Mouse (Mus musculus): ENCODE results near the gene Uchl4. TPM values are rescaled to one million over a fixed set of nuclear protein-coding genes. Genes with fewer than 3 reads are reported as not detected.

The Uchl4 gene
- polyA plus RNA-seq, 1 experiment from 2014 or later, result 1.7 TPM

DNA sequence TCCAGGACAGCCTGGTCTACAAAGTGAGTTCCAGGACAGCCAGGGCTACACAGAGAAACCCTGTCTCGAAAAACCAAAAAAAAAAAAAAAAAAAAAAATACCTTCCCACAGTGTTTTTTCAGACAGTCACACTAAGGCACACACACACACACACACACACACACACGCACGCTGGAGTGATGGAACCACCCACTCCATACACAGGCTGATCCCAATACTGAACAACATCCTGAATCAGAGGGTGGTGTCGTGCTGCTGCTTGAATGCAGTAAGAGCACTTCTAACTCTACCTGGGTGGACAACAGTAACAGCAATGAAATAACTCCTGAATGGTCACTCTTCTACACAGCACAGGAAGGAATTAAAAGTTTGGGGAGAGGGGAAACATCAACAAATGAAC, 13.5 kb upstream of the Uchl4 start:
- Histone ChIP-seq H3K27me3 (ENCODE audit: control insufficient read depth, insufficient read depth, low read length) (no peaks in the 10 kb centered on the region), H3K36me3 (ENCODE audit: control insufficient read depth, insufficient read depth, low read length) (peaks cover 2% of the 10 kb centered on the region; the same call in 1 of the 2 replicates), H3K27ac (ENCODE audit: low read depth, low read length) (no peak overlapping the region), H3K4me3 (ENCODE audit: low read depth, low read length) (no peak overlapping the region), H3K4me2 (ENCODE audit: low read depth) (no peak overlapping the region), H3K9ac (ENCODE audit: low read length) (no peak overlapping the region), H3K9me3 (ENCODE audit: control insufficient read depth, low read length) (no peaks in the 10 kb centered on the region), H3K4me1 (ENCODE audit: control insufficient read depth, insufficient read depth, low read length) (no peaks in the 10 kb centered on the region)
- DNase-seq (ENCODE audit: low spot score), result no peak
- WGBS, result 79% methylated on average over 4 of the region's 4 CpGs
- ATAC-seq (ENCODE audit: insufficient read depth, low FRiP score, low TSS enrichment), result no peak

DNA sequence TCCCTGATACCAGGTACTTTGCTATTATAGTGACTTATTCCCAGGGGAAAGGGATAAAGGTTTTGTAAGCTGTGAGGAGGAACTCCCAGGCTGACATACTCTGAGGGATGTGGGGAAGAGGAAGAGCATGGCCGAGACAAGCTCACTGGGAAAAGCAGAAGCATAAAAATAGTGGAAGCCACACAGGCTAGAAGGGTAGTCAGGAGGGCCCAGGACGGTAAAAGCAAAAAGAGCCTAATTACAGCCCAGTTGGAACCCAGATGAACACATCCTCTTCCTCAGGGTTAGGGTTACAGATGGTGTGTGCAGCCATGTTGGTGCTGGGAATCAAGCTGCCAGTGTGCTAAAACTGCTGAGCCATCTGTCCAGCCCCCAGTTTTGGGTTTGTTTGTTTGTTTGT, 12.9 kb upstream of the Uchl4 start:
- 47% methylated on average over 2 of the region's 2 CpGs for WGBS

DNA sequence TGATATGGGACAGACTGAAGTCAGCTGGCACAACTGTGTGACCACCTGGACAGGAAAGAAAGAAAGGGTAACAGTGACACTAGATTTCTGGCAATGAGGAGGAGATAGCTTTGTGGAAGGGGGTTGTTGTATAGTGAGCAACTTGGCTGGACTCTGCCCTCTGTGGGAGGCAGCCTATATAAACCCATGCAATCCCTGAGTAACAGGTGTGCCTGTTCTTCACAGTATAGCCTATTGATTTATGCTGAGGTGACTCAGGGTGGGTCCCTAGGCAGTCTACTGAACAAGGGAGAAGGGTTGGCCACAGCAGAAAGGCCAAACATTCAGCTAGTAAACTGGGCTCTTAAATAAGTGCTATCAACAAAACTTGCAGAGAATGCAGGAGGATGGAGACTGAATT, 9.2 kb upstream of the Uchl4 start:
- Histone ChIP-seq H3K27me3 (ENCODE audit: control insufficient read depth, insufficient read depth, low read length) (no peaks in the 10 kb centered on the region), H3K4me3 (ENCODE audit: low read depth, low read length) (no peak overlapping the region), H3K27ac (ENCODE audit: low read depth, low read length) (no peak overlapping the region), H3K4me2 (ENCODE audit: low read depth) (no peak overlapping the region), H3K9ac (ENCODE audit: low read length) (no peak overlapping the region), H3K36me3 (ENCODE audit: control insufficient read depth, insufficient read depth, low read length) (peaks cover 2% of the 10 kb centered on the region; the same call in 1 of the 2 replicates), H3K4me1 (ENCODE audit: control insufficient read depth, insufficient read depth, low read length) (no peaks in the 10 kb centered on the region; the same call in 1 of the 2 replicates), H3K9me3 (ENCODE audit: control insufficient read depth, low read length) (no peaks in the 10 kb centered on the region)
- ATAC-seq (ENCODE audit: insufficient read depth, low FRiP score, low TSS enrichment) (no peak), DNase-seq (ENCODE audit: low spot score) (no peak)

More for the DNA sequence above, 12.9 kb upstream of the Uchl4 start:
- H3K36me3 ChIP-seq (ENCODE audit: control insufficient read depth, insufficient read depth, low read length), result peaks cover 2% of the 10 kb centered on the region; the same call in 1 of the 2 replicates
- no peak overlapping the region for H3K4me3 ChIP-seq (ENCODE audit: low read depth, low read length)
- no peaks in the 10 kb centered on the region for H3K4me1 ChIP-seq (ENCODE audit: control insufficient read depth, insufficient read depth, low read length)
- ATAC-seq (ENCODE audit: insufficient read depth, low FRiP score, low TSS enrichment), result no peak
- no peak overlapping the region for H3K27ac ChIP-seq (ENCODE audit: low read depth, low read length)
- DNase-seq (ENCODE audit: low spot score), result no peak
- H3K9me3 ChIP-seq (ENCODE audit: control insufficient read depth, low read length), result no peaks in the 10 kb centered on the region
- H3K9ac ChIP-seq (ENCODE audit: low read length), result no peak overlapping the region
- H3K4me2 ChIP-seq (ENCODE audit: low read depth), result no peak overlapping the region
- H3K27me3 ChIP-seq (ENCODE audit: control insufficient read depth, insufficient read depth, low read length), result no peaks in the 10 kb centered on the region

DNA sequence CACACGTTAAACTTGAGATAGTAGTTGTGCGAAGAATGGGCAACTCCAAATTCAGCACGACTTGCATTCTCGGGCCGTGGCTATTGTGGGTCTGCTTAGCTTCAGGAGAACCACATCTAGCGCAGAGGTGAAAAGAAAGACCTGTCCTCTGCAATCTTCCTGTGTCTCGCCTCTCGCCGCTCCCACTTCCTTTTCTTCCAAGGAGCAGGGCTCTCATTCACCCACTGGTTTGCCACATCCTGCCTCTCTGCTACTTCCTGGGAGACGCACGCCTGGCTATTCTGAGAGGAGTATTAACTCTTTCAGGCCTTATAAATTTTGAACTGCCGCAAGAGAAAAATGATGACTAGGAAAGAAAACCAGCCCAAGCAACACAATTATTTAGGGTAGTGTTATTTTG, 7.3 kb upstream of the Uchl4 start:
- H3K27me3 ChIP-seq (ENCODE audit: control insufficient read depth, insufficient read depth, low read length), result no peaks in the 10 kb centered on the region
- no peak for DNase-seq (ENCODE audit: low spot score)
- H3K36me3 ChIP-seq (ENCODE audit: control insufficient read depth, insufficient read depth, low read length), result peaks cover 2% of the 10 kb centered on the region; the same call in 1 of the 2 replicates
- no peak for ATAC-seq (ENCODE audit: insufficient read depth, low FRiP score, low TSS enrichment)
- no peak overlapping the region for H3K27ac ChIP-seq (ENCODE audit: low read depth, low read length)
- no peaks in the 10 kb centered on the region for H3K9me3 ChIP-seq (ENCODE audit: control insufficient read depth, low read length)
- no peak overlapping the region for H3K9ac ChIP-seq (ENCODE audit: low read length)
- no peak overlapping the region for H3K4me3 ChIP-seq (ENCODE audit: low read depth, low read length)
- 86% methylated on average over 12 of the region's 12 CpGs for WGBS
- no peak overlapping the region for H3K4me2 ChIP-seq (ENCODE audit: low read depth)
- H3K4me1 ChIP-seq (ENCODE audit: control insufficient read depth, insufficient read depth, low read length), result peaks cover 9% of the 10 kb centered on the region; the same call in 1 of the 2 replicates

DNA sequence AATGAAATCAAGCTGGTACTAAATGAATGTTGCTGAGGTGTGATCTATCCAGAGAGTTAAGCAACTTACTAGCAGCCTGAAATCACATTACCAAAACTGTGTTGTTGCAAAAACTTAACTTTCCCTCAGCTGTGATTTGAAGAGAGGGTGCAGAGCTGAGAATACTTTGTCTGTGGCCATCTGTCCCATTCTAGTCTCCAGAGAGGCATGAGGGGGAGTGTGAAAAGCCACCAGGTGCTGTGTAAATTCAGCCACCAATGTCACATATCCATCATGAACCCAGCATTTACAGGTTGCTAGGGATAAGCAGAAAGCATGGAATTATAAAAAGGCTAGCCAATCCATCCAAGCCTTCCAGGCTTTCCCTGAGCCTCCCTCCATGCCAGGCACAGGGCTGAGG, 6.0 kb upstream of the Uchl4 start:
- Histone ChIP-seq H3K4me1 (ENCODE audit: control insufficient read depth, insufficient read depth, low read length) (peaks cover 16% of the 10 kb centered on the region), H3K4me2 (ENCODE audit: low read depth) (no peak overlapping the region), H3K9me3 (ENCODE audit: control insufficient read depth, low read length) (no peaks in the 10 kb centered on the region), H3K9ac (ENCODE audit: low read length) (no peak overlapping the region), H3K27me3 (ENCODE audit: control insufficient read depth, insufficient read depth, low read length) (no peaks in the 10 kb centered on the region), H3K4me3 (ENCODE audit: low read depth, low read length) (no peak overlapping the region), H3K27ac (ENCODE audit: low read depth, low read length) (no peak overlapping the region), H3K36me3 (ENCODE audit: control insufficient read depth, insufficient read depth, low read length) (peaks cover 2% of the 10 kb centered on the region; the same call in 1 of the 2 replicates)
- no peak for DNase-seq (ENCODE audit: low spot score)
- ATAC-seq (ENCODE audit: insufficient read depth, low FRiP score, low TSS enrichment), result no peak

DNA sequence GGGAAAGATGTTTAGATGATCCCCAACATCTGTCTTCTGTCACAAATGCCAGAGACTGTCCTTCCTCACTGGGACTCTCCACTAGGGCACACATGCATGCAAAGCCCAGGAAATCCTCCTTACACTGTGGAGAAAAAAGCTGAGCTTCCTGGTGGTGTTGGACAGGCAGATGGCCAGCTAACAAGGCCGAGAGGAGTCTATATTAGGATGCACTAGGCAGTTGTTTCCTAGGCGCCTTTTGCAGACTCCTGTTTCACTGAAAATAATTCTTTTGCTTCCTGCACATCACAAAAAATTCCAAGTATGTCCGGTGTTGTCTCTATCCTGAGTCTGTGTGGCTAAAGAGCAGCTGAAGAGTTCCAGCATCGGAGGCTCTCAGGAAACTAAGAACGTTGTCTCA, 3.8 kb upstream of the Uchl4 start:
- H3K4me3 ChIP-seq (ENCODE audit: low read depth, low read length), result no peak overlapping the region
- 70% methylated on average over 5 of the region's 5 CpGs for WGBS
- no peak for ATAC-seq (ENCODE audit: insufficient read depth, low FRiP score, low TSS enrichment)
- no peak for DNase-seq (ENCODE audit: low spot score)
- H3K27me3 ChIP-seq (ENCODE audit: control insufficient read depth, insufficient read depth, low read length), result no peaks in the 10 kb centered on the region
- H3K36me3 ChIP-seq (ENCODE audit: control insufficient read depth, insufficient read depth, low read length), result no peaks in the 10 kb centered on the region
- no peak overlapping the region for H3K27ac ChIP-seq (ENCODE audit: low read depth, low read length)
- no peaks in the 10 kb centered on the region for H3K9me3 ChIP-seq (ENCODE audit: control insufficient read depth, low read length)
- no peak overlapping the region for H3K4me2 ChIP-seq (ENCODE audit: low read depth)
- no peak overlapping the region for H3K9ac ChIP-seq (ENCODE audit: low read length)
- H3K4me1 ChIP-seq (ENCODE audit: control insufficient read depth, insufficient read depth, low read length), result peaks cover 18% of the 10 kb centered on the region

DNA sequence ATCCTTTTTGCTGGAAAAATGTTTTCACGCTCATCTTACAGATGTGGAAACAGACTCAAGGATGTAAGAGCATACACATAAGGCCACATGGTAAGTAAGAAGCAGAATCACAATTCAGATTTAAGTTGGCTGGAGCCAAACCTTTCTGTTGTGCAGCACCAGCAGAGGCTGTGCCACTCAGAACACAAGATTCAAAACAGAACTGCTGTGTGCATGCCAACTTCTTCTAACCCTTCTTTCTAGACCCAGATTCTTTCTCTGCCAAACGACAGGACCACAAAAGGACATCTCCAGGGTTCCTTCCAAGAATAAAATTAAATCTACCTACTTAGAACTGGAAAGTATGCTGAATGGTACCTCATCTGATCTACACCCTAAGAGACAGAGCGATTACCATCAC, 3.3 kb upstream of the Uchl4 start:
- WGBS, result 90% methylated on average over 3 of the region's 3 CpGs
- DNase-seq (ENCODE audit: low spot score), result no peak
- Histone ChIP-seq H3K9me3 (ENCODE audit: control insufficient read depth, low read length) (no peaks in the 10 kb centered on the region), H3K27ac (ENCODE audit: low read depth, low read length) (no peak overlapping the region), H3K4me3 (ENCODE audit: low read depth, low read length) (no peak overlapping the region), H3K9ac (ENCODE audit: low read length) (no peak overlapping the region), H3K4me1 (ENCODE audit: control insufficient read depth, insufficient read depth, low read length) (peaks cover 18% of the 10 kb centered on the region), H3K27me3 (ENCODE audit: control insufficient read depth, insufficient read depth, low read length) (no peaks in the 10 kb centered on the region), H3K4me2 (ENCODE audit: low read depth) (no peak overlapping the region), H3K36me3 (ENCODE audit: control insufficient read depth, insufficient read depth, low read length) (no peaks in the 10 kb centered on the region)
- no peak for ATAC-seq (ENCODE audit: insufficient read depth, low FRiP score, low TSS enrichment)

DNA sequence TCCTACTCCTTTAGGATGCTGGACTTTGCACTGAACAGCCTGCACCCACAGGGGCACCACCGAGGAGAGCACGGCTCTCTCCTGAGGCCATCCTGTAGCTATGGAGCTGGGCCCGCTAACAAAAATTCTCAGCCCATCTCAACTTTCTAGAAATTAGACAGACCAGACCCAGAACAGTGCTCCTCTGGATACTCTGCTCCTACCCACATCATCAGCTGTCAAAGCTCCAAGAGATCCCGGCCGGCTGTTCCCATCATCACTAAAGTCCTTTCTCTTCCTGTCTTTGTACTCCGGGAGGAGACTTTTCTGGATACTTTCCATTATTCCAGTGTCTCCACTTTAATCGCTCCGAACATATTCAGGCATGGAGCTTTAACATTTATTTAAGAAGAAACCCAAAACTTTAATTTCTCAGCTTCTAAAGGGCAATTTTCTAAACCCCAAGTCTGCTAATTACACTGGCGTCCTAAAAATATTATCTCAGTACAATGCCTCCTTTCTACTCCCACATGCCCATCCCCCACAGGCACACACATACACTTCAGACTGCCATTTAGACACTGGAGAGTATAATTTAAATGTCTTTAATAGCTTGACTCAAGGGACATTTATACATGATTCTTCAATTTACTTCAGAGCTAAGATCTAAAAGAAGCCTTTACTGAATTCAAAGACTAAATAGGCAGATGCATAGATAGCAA, 2.6 kb upstream of the Uchl4 start:
- Histone ChIP-seq H3K27me3 (ENCODE audit: control insufficient read depth, insufficient read depth, low read length) (no peaks in the 10 kb centered on the region), H3K9me3 (ENCODE audit: control insufficient read depth, low read length) (no peaks in the 10 kb centered on the region), H3K27ac (ENCODE audit: low read depth, low read length) (no peak overlapping the region), H3K4me1 (ENCODE audit: control insufficient read depth, insufficient read depth, low read length) (peaks cover 18% of the 10 kb centered on the region), H3K4me3 (ENCODE audit: low read depth, low read length) (no peak overlapping the region), H3K9ac (ENCODE audit: low read length) (no peak overlapping the region), H3K36me3 (ENCODE audit: control insufficient read depth, insufficient read depth, low read length) (no peaks in the 10 kb centered on the region), H3K4me2 (ENCODE audit: low read depth) (no peak overlapping the region)
- 66% methylated on average over 9 of the region's 9 CpGs for WGBS
- peak; percentile 19 for DNase-seq (ENCODE audit: low spot score)
- ATAC-seq (ENCODE audit: insufficient read depth, low FRiP score, low TSS enrichment), result no peak

DNA sequence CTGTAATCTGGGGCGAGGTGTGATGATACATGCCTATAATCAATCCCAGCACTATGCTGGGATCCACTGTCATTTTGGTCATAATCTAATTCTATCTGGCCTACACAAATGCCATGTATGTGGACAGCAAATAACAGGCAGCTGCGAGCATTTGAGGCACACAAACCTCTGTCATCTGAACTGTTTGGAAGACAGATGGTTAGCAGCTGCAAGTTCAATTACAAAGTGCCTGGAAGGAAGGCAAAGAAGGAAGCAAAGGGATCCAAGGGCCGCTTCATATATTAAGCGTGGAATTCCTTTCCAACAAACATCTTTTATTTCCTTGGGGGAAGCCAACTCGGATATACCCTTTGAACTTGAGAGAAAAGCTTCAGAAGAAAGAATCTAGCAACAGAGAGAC, 1.3 kb upstream of the Uchl4 start:
- ATAC-seq (ENCODE audit: insufficient read depth, low FRiP score, low TSS enrichment) (no peak), DNase-seq (ENCODE audit: low spot score) (peak; percentile 50)
- H3K9ac ChIP-seq (ENCODE audit: low read length), result no peak overlapping the region
- H3K36me3 ChIP-seq (ENCODE audit: control insufficient read depth, insufficient read depth, low read length), result no peaks in the 10 kb centered on the region
- WGBS, result 33% methylated on average over 5 of the region's 5 CpGs
- H3K4me3 ChIP-seq (ENCODE audit: low read depth, low read length), result no peak overlapping the region
- H3K9me3 ChIP-seq (ENCODE audit: control insufficient read depth, low read length), result no peaks in the 10 kb centered on the region
- no peak overlapping the region for H3K4me2 ChIP-seq (ENCODE audit: low read depth)
- H3K4me1 ChIP-seq (ENCODE audit: control insufficient read depth, insufficient read depth, low read length), result peaks cover 18% of the 10 kb centered on the region
- H3K27me3 ChIP-seq (ENCODE audit: control insufficient read depth, insufficient read depth, low read length), result no peaks in the 10 kb centered on the region
- H3K27ac ChIP-seq (ENCODE audit: low read depth, low read length), result peak overlapping the region; percentile 34; the same call in 1 of the 2 replicates
